In the genomic region with DNA sequence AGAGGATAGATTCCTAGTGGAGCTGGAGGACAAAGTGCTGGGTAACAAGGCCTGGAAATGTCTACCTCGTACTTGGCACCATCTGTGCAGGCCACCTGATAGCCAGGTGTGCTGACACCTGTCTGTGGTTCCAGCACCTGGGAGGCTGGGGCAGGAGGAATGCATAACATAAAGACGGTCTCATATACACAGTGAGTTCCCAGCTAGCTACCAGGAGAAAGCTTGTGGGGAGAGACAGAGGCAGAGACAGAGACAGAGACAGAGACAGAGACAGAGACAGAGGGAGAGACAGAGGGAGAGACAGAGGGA, we compare ENCODE assay signal across 21 mouse cellular contexts.
DNase-seq lines count a peak whose midpoint lies in the region; ATAC-seq lines count a peak whose summit lies in the region.
"Had no signal": no experiment of that assay in that cellular context is flagged by ENCODE, and none has a peak within 500 bp of the region (broad histone marks: within the 10 kb centered on the region; RNA-seq: fewer than 3 reads in every experiment).

No protein-coding gene starts in this region.

- ATAC-seq in hindbrain, embryonic 11.5 days (ENCODE audit: low FRiP score), result 0 out of 2 replicates have a peak, but pooled peaks have one; percentile 27
- no peak for ATAC-seq in hindbrain, embryonic 12.5 days (ENCODE audit: low FRiP score)
- ATAC-seq in midbrain, embryonic 12.5 days (ENCODE audit: low FRiP score, low read depth), result 0 out of 2 replicates have a peak, but pooled peaks have one; percentile 27
- ATAC-seq in midbrain, embryonic 15.5 days (replicated peaks), result no peak
- ATAC-seq in embryonic facial prominence, embryonic 14.5 days (ENCODE audit: low read depth), result peak; percentile 74; the same call in 1 of the 2 replicates
- ATAC-seq: Patski had no signal

- H3K4me3 ChIP-seq in hindbrain, embryonic 11.5 days (ENCODE audit: low read depth, low read length), result no peak overlapping the region
- no peak overlapping the region for H3K4me3 ChIP-seq in hindbrain, embryonic 12.5 days
- no peak overlapping the region for H3K4me3 ChIP-seq in midbrain, embryonic 12.5 days
- H3K4me3 ChIP-seq in midbrain, embryonic 15.5 days, result no peak overlapping the region
- no peak overlapping the region for H3K4me3 ChIP-seq in embryonic facial prominence, embryonic 14.5 days (ENCODE audit: low read depth, low read length)
- H3K4me3 ChIP-seq: forebrain, embryonic 12.5 days; heart, embryonic 10.5 days; myocyte had no signal

- 0 out of 2 replicates have a peak, but pooled peaks cover 2% of the 10 kb centered on the region for H3K27me3 ChIP-seq in hindbrain, embryonic 11.5 days (ENCODE audit: control insufficient read depth, insufficient read depth, low read length)
- H3K27me3 ChIP-seq in hindbrain, embryonic 12.5 days, result 0 out of 2 replicates have a peak, but pooled peaks cover 3% of the 10 kb centered on the region
- peaks cover 16% of the 10 kb centered on the region; the same call in 1 of the 2 replicates for H3K27me3 ChIP-seq in midbrain, embryonic 12.5 days
- no peaks in the 10 kb centered on the region for H3K27me3 ChIP-seq in midbrain, embryonic 15.5 days (replicated peaks)
- H3K27me3 ChIP-seq in embryonic facial prominence, embryonic 14.5 days (replicated peaks; ENCODE audit: control insufficient read depth, insufficient read depth, low read length), result no peaks in the 10 kb centered on the region
- H3K27me3 ChIP-seq: CH12.LX; forebrain, embryonic 12.5 days; Patski had no signal

- no peak for DNase-seq in hindbrain, embryonic 11.5 days (ENCODE audit: low spot score)
- peak; percentile 19 for DNase-seq in kidney, postnatal 10 days
- no peak for DNase-seq in kidney, postnatal 25 days
- peak; percentile 25 for DNase-seq in embryonic facial prominence, embryonic 14.5 days (ENCODE audit: low spot score)
- DNase-seq: adrenal gland, postnatal 36 days; B cell, adult 2 months; cerebellum, adult 9-11 months; heart, postnatal 14 days; left cerebral cortex, postnatal 4 days; lung, postnatal 10 days; midbrain, embryonic 14.5 days had no signal

- no peaks in the 10 kb centered on the region for H3K9me3 ChIP-seq in hindbrain, embryonic 11.5 days (ENCODE audit: control insufficient read depth, low read length)
- no peaks in the 10 kb centered on the region for H3K9me3 ChIP-seq in hindbrain, embryonic 12.5 days (replicated peaks)
- no peaks in the 10 kb centered on the region for H3K9me3 ChIP-seq in midbrain, embryonic 12.5 days
- H3K9me3 ChIP-seq in midbrain, embryonic 15.5 days, result no peaks in the 10 kb centered on the region
- no peaks in the 10 kb centered on the region for H3K9me3 ChIP-seq in embryonic facial prominence, embryonic 14.5 days (ENCODE audit: control insufficient read depth, low read length)
- H3K9me3 ChIP-seq: forebrain, embryonic 12.5 days; G1E; heart, embryonic 10.5 days had no signal

- no peak overlapping the region for H3K4me2 ChIP-seq in hindbrain, embryonic 11.5 days (replicated peaks; ENCODE audit: low read depth, low read length)
- no peak overlapping the region for H3K4me2 ChIP-seq in hindbrain, embryonic 12.5 days (replicated peaks)
- H3K4me2 ChIP-seq in midbrain, embryonic 12.5 days (replicated peaks), result no peak overlapping the region
- H3K4me2 ChIP-seq in midbrain, embryonic 15.5 days, result no peak overlapping the region
- no peak overlapping the region for H3K4me2 ChIP-seq in embryonic facial prominence, embryonic 14.5 days (ENCODE audit: low read depth, low read length)
- H3K4me2 ChIP-seq: forebrain, embryonic 12.5 days; hindbrain, embryonic 14.5 days had no signal

- no peak overlapping the region for H3K9ac ChIP-seq in hindbrain, embryonic 11.5 days (ENCODE audit: low read depth, low read length)
- no peak overlapping the region for H3K9ac ChIP-seq in hindbrain, embryonic 12.5 days
- H3K9ac ChIP-seq in midbrain, embryonic 12.5 days (replicated peaks), result no peak overlapping the region
- no peak overlapping the region for H3K9ac ChIP-seq in midbrain, embryonic 15.5 days
- H3K9ac ChIP-seq in embryonic facial prominence, embryonic 14.5 days (ENCODE audit: low read depth, low read length), result no peak overlapping the region
- H3K9ac ChIP-seq: forebrain, embryonic 12.5 days; hindbrain, embryonic 14.5 days had no signal

- no peak overlapping the region for H3K27ac ChIP-seq in hindbrain, embryonic 11.5 days (ENCODE audit: low read depth, low read length)
- H3K27ac ChIP-seq in hindbrain, embryonic 12.5 days, result no peak overlapping the region
- H3K27ac ChIP-seq in midbrain, embryonic 12.5 days (replicated peaks), result no peak overlapping the region
- H3K27ac ChIP-seq in midbrain, embryonic 15.5 days, result no peak overlapping the region
- H3K27ac ChIP-seq in embryonic facial prominence, embryonic 14.5 days (replicated peaks; ENCODE audit: low read depth, low read length), result no peak overlapping the region
- H3K27ac ChIP-seq: forebrain, embryonic 12.5 days; heart, embryonic 10.5 days; hindbrain, embryonic 14.5 days had no signal

- no peaks in the 10 kb centered on the region for H3K36me3 ChIP-seq in hindbrain, embryonic 11.5 days (ENCODE audit: control insufficient read depth, insufficient read depth, low read length)
- no peaks in the 10 kb centered on the region for H3K36me3 ChIP-seq in hindbrain, embryonic 12.5 days
- no peaks in the 10 kb centered on the region for H3K36me3 ChIP-seq in midbrain, embryonic 12.5 days
- no peaks in the 10 kb centered on the region for H3K36me3 ChIP-seq in midbrain, embryonic 15.5 days (replicated peaks)
- no peaks in the 10 kb centered on the region for H3K36me3 ChIP-seq in embryonic facial prominence, embryonic 14.5 days (ENCODE audit: control insufficient read depth, insufficient read depth, low read length)
- H3K36me3 ChIP-seq: forebrain, embryonic 12.5 days; G1E; heart, embryonic 10.5 days had no signal

- H3K4me1 ChIP-seq in hindbrain, embryonic 11.5 days (replicated peaks; ENCODE audit: control insufficient read depth, insufficient read depth, low read length), result no peaks in the 10 kb centered on the region; the same call in 1 of the 2 replicates
- H3K4me1 ChIP-seq in hindbrain, embryonic 12.5 days, result peaks cover 11% of the 10 kb centered on the region
- peaks cover 10% of the 10 kb centered on the region for H3K4me1 ChIP-seq in midbrain, embryonic 12.5 days
- no peaks in the 10 kb centered on the region for H3K4me1 ChIP-seq in midbrain, embryonic 15.5 days
- no peaks in the 10 kb centered on the region for H3K4me1 ChIP-seq in embryonic facial prominence, embryonic 14.5 days (ENCODE audit: control insufficient read depth, insufficient read depth, low read length)

- 27% methylated on average over 2 of the region's 2 CpGs for WGBS in hindbrain, embryonic 11.5 days
- WGBS in hindbrain, embryonic 12.5 days, result 39% methylated on average over 2 of the region's 2 CpGs
- WGBS in midbrain, embryonic 12.5 days, result 51% methylated on average over 2 of the region's 2 CpGs
- 52% methylated on average over 2 of the region's 2 CpGs for WGBS in midbrain, embryonic 15.5 days
- WGBS in embryonic facial prominence, embryonic 14.5 days, result 52% methylated on average over 2 of the region's 2 CpGs

Comparison
In these comparisons a context has a peak if more than half of its experiments do, and no peak if none do; other contexts are left out.
1. ATAC-seq: peak in hindbrain, embryonic 11.5 days (single experiment), midbrain, embryonic 12.5 days (single experiment) and embryonic facial prominence, embryonic 14.5 days (single experiment); none in hindbrain, embryonic 12.5 days (single experiment) and midbrain, embryonic 15.5 days (single experiment).
2. DNase-seq: peak in kidney, postnatal 10 days (single experiment) and embryonic facial prominence, embryonic 14.5 days (single experiment); none in hindbrain, embryonic 11.5 days (single experiment) and kidney, postnatal 25 days (0 of 2).